Mouse (Mus musculus) heart, postnatal 0 days (tissue): ENCODE measurements around the gene Nynrin.

Experiments used
- CTCF ChIP-seq: IDR thresholded peaks from 2 replicates; pipeline ENCODE4 v1.5.1; 2016; ENCODE audit warnings: antibody characterized with exemption, control low read depth, low read depth
- EP300 ChIP-seq: IDR thresholded peaks from 2 replicates; pipeline ENCODE4 v1.6.1; 2016; ENCODE audit warnings: antibody characterized with exemption, low read depth

GRCm38 (mm10) chr14:55900414-55900755, 46.6 kb downstream of the Nynrin start:
- TF ChIP-seq EP300, result no peak
- no peak for TF ChIP-seq CTCF
